Comparison of ENCODE assay signal across 13 mouse cellular contexts in the genomic region with DNA sequence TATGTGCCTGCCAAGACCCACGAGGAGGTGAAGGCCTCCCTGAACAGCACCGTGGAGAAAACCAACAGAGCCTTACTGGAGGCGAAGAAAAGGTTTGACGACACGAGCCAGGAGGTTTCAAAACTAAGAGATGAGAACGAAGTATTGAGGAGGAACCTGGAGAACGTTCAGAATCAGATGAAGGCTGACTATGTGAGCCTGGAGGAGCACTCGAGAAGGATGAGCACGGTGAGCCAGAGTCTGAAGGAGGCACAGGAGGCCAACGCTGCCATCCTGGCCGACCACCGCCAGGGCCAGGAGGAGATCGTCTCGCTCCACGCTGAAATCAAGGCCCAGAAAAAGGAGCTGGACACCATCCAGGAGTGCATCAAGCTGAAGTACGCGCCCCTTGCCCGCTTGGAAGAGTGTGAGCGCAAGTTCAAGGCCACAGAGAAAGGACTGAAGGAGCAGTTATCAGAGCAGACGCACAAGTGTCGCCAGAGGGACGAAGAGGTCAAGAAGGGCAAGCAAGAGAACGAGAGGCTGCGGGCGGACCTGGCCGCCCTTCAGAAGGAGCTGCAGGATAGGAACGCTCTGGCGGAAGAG.
"Had no signal": no experiment of that assay in that cellular context is flagged by ENCODE, and none has a peak within 500 bp of the region (broad histone marks: within the 10 kb centered on the region; RNA-seq: fewer than 3 reads in every experiment).

No protein-coding gene starts in this region.

- H3K4me2 ChIP-seq: limb, embryonic 13.5 days; midbrain, embryonic 12.5 days; neural tube, embryonic 13.5 days had no signal

- H3K4me1 ChIP-seq: limb, embryonic 13.5 days had no signal

- DNase-seq: kidney, adult 2 months; kidney, postnatal 25 days; lung, adult 18-20 months; right cerebral cortex, adult 18-20 months; thymus, adult 2 months; thymus, postnatal 25 days had no signal

- H3K27me3 ChIP-seq: limb, embryonic 13.5 days; midbrain, embryonic 12.5 days; neural tube, embryonic 13.5 days had no signal

- H3K9me3 ChIP-seq: limb, embryonic 13.5 days; midbrain, embryonic 12.5 days; neural tube, embryonic 13.5 days had no signal

- ATAC-seq: midbrain, embryonic 16.5 days had no signal

- H3K4me3 ChIP-seq: left cerebral cortex, adult 2 months; limb, embryonic 13.5 days; midbrain, embryonic 12.5 days; neural tube, embryonic 13.5 days had no signal

- H3K9ac ChIP-seq: limb, embryonic 13.5 days; liver, embryonic 14.5 days; midbrain, embryonic 12.5 days; neural tube, embryonic 13.5 days had no signal

- H3K27ac ChIP-seq: left cerebral cortex, adult 2 months; limb, embryonic 13.5 days; liver, embryonic 14.5 days; midbrain, embryonic 12.5 days; neural tube, embryonic 13.5 days; stomach, postnatal 0 days had no signal
